Mouse (Mus musculus) Patski (cell line): ENCODE results near the gene Acvr2b. TPM values are rescaled to one million over a fixed set of nuclear protein-coding genes. Genes with fewer than 3 reads are reported as not detected.
"Not testable (repeated sequence)": the region's sequence is repeated elsewhere in the genome, so short reads cannot be mapped to it uniquely, and the experiment has no call there.

Experiments
- ATAC-seq: fragments of 100-300 bp; one replicate; pipeline ENCODE4 v1.8.0; 2021
- CTCF ChIA-PET: fragments of 350-600 bp; sonication (Branson Sonifier 250); formaldehyde crosslinking; loops from one replicate; lab custom pipeline; 2022; ENCODE audit warnings: inconsistent platforms; lab: Charles Lee
- POLR2A ChIA-PET: fragments of 350-600 bp; sonication (Branson Sonifier 250); formaldehyde crosslinking; loops from one replicate; lab custom pipeline; 2022; ENCODE audit warnings: antibody characterized with exemption, inconsistent platforms; lab: Charles Lee
- DNase-seq: peaks from one replicate; pipeline ENCODE4 v3.0.0-alpha.2; 2011; ENCODE audit warnings: low read depth, low spot score
- H3K27me3 ChIP-seq: fragments of 371-371 bp; one replicate; pipeline ENCODE4 v1.5.1; 2021
- CTCF ChIP-seq: fragments of 100-300 bp; IDR thresholded peaks from one replicate; pipeline ENCODE4 v1.5.1; 2021
- in situ Hi-C: fragments of 300-500 bp; cut with MboI; formaldehyde crosslinking; loops from 3 replicates; pipeline ENCODE4 v1.11.1; 2018; ENCODE audit warnings: low pct_unique_long_range_greater_than_20kb, mixed read lengths
- polyA plus RNA-seq: library from polyadenylated mRNA; unstranded; gene quantifications from one replicate; pipeline ENCODE4 v1.2.3, GENCODE M21; 2021

The Acvr2b gene
- polyA plus RNA-seq = 4.0 TPM

GRCm38 (mm10) chr9:119401801-119402214 is at the start of gene Acvr2b:
Acvr2b (plus strand) TSS chr9:119402118.
- ATAC-seq = peak; percentile 92
- no peaks in the 10 kb centered on the region for H3K27me3 ChIP-seq
- in situ Hi-C loops = loop anchor here (5.0 kb wide), 1 partner anchor 40 kb away; no protein-coding TSS in a partner anchor
- TF ChIP-seq CTCF = no peak
- DNase-seq = peak; percentile 55
- POLR2A ChIA-PET = no interaction called here
- CTCF ChIA-PET = interaction anchor here (1.0 kb wide), 1 partner anchor 43 kb away, joined by 4 read pairs; the partner anchor contains the start of gene Exog

- POLR2A ChIA-PET = interaction anchor here (0.7 kb wide), 1 partner anchor 31 kb away, joined by 4 read pairs; no protein-coding TSS in a partner anchor
- ATAC-seq = no peak
- no peaks in the 10 kb centered on the region for H3K27me3 ChIP-seq
- CTCF ChIA-PET = no interaction called here
- in situ Hi-C loops = no loop called here
- DNase-seq = no peak
- TF ChIP-seq CTCF = no peak
These were observed 48.0 kb upstream of the Acvr2b start for GRCm38 (mm10) chr9:119353926-119354325.

GRCm38 (mm10) chr9:119355943-119356342 is 46.0 kb upstream of the Acvr2b start:
- no peak for ATAC-seq
- POLR2A ChIA-PET = no interaction called here

GRCm38 (mm10) chr9:119357331-119358057 is 44.4 kb upstream of the Acvr2b start, which contains the start of gene Xylb:
Xylb (plus strand) TSS chr9:119357381.
- no peak for DNase-seq
- no peaks in the 10 kb centered on the region for H3K27me3 ChIP-seq
- ChIA-PET POLR2A (interaction anchor here (0.6 kb wide), 2 partner anchors 76 to 121 kb away, joined by 3 to 4 read pairs; no protein-coding TSS in a partner anchor), CTCF (interaction anchor here (0.9 to 1.0 kb wide), 2 partner anchors 16 to 73 kb away, joined by 3 to 4 read pairs; no protein-coding TSS in a partner anchor)
- TF ChIP-seq CTCF = peak; percentile 97
- in situ Hi-C loops = no loop called here
- ATAC-seq = peak; percentile 87

More at GRCm38 (mm10) chr9:119355943-119356342, 46.0 kb upstream of the Acvr2b start:
- no peak for DNase-seq
- in situ Hi-C loops = no loop called here
- no peak for TF ChIP-seq CTCF
- CTCF ChIA-PET = interaction anchor here (1.0 to 1.2 kb wide), 3 partner anchors 10 to 29 kb away, joined by 3 read pairs; no protein-coding TSS in a partner anchor
- no peaks in the 10 kb centered on the region for H3K27me3 ChIP-seq

GRCm38 (mm10) chr9:119358058-119358429 is 43.9 kb upstream of the Acvr2b start:
- POLR2A ChIA-PET = interaction anchor here (0.6 to 0.7 kb wide), 2 partner anchors 76 to 93 kb away, joined by 4 to 7 read pairs; no protein-coding TSS in a partner anchor

GRCm38 (mm10) chr9:119361416-119361815 is 40.5 kb upstream of the Acvr2b start:
- TF ChIP-seq CTCF = no peak
- no peaks in the 10 kb centered on the region for H3K27me3 ChIP-seq
- in situ Hi-C loops = loop anchor here (5.0 kb wide), 2 partner anchors 41 to 71 kb away; partner anchors contain the start of gene Acvr2b
- DNase-seq (no peak), ATAC-seq (no peak)
- ChIA-PET POLR2A (no interaction called here), CTCF (interaction anchor here (0.9 kb wide), 1 partner anchor 29 kb away, joined by 3 read pairs; no protein-coding TSS in a partner anchor)

More at GRCm38 (mm10) chr9:119358058-119358429, 43.9 kb upstream of the Acvr2b start:
- no peak for ATAC-seq
- H3K27me3 ChIP-seq = no peaks in the 10 kb centered on the region
- in situ Hi-C loops = no loop called here
- DNase-seq = no peak
- CTCF ChIA-PET = interaction anchor here (1.0 to 1.3 kb wide), 2 partner anchors 15 to 73 kb away, joined by 3 to 4 read pairs; no protein-coding TSS in a partner anchor
- TF ChIP-seq CTCF = no peak

GRCm38 (mm10) chr9:119363229-119363628 is 38.7 kb upstream of the Acvr2b start:
- in situ Hi-C loops = loop anchor here (5.0 kb wide), 2 partner anchors 39 to 69 kb away; partner anchors contain the start of gene Acvr2b
- DNase-seq (no peak), ATAC-seq (no peak)
- CTCF ChIA-PET = no interaction called here
- POLR2A ChIA-PET = no interaction called here
- no peaks in the 10 kb centered on the region for H3K27me3 ChIP-seq
- no peak for TF ChIP-seq CTCF

- ATAC-seq = no peak
- ChIA-PET POLR2A (no interaction called here), CTCF (no interaction called here)
- in situ Hi-C loops = no loop called here
- TF ChIP-seq CTCF = no peak
- no peak for DNase-seq
- H3K27me3 ChIP-seq = no peaks in the 10 kb centered on the region
These were observed 36.6 kb upstream of the Acvr2b start, which contains the start of gene Slc22a14 for GRCm38 (mm10) chr9:119365284-119365683. Slc22a14 (minus strand) TSS chr9:119365553.

GRCm38 (mm10) chr9:119368367-119368766 is 33.6 kb upstream of the Acvr2b start:
- ChIA-PET POLR2A (no interaction called here), CTCF (interaction anchor here (1.4 kb wide), 1 partner anchor 16 kb away, joined by 4 read pairs; no protein-coding TSS in a partner anchor)
- no peak for ATAC-seq
- no peak for TF ChIP-seq CTCF
- no peak for DNase-seq
- no peaks in the 10 kb centered on the region for H3K27me3 ChIP-seq
- in situ Hi-C loops = no loop called here

GRCm38 (mm10) chr9:119370770-119371169 is 31.1 kb upstream of the Acvr2b start:
- in situ Hi-C loops, ATAC-seq, H3K27me3 ChIP-seq, DNase-seq, POLR2A ChIA-PET: not testable (repeated sequence)
- CTCF ChIA-PET = interaction anchor here (2.7 kb wide), 1 partner anchor 59 kb away, joined by 9 read pairs; no protein-coding TSS in a partner anchor
